Mouse (Mus musculus): Measurements from ENCODE around the gene Plcb4. TPM values are rescaled to one million over a fixed set of nuclear protein-coding genes. Genes with fewer than 3 reads are reported as not detected.
"Not testable (repeated sequence)": the region's sequence is repeated elsewhere in the genome, so short reads cannot be mapped to it uniquely, and the experiment has no call there.

Plcb4 gene
- polyA plus RNA-seq, 1 experiment from 2014 or later = 11.0 TPM

DNA sequence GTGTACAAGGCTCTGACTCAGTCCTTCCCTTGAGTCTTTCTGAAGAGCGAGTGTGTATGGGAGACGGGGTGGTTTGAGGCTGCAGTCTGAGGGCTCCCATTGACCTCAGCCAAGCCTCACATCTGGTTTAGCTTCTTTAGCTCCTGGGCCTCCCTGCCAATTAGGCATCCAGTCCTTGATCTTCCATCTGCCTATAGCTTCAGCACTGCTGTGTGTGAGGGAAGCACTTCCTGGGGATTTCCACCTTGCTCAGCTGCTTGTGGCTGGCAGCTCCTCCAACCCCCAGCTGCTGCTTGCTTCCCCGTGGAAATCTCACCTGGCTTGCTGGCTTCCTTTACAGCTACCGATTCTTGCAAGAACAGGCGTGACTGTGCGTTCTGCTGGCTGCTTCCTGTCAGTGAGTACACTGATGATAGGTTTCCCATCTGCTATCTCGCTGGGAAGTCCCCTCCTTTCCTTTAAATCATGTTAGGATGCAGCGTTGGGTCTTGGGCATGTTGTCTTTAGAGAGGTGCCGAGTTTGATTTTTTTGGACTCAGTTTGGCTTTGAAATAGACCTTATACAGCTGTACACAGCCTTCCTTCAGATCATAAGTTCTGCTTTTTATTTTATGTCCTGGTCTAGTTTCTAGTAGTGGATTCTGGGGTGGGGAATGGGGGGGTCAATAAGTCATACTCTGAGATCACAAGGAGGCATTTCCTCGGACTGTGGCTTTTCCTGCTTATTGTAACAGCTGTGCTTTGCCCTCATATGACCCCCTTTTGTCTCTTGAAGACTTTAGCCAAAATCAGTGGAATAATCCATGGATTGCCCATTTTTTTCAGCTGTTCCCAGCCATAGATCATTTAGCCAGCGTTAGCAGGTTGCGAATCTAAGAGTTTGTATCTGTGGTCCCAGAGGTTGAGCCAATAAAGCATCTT, 34.0 kb downstream of the Plcb4 start:
- Histone ChIP-seq H3K4me3 (ENCODE audit: low read depth, low read length) (no peak overlapping the region), H3K9me3 (replicated peaks; ENCODE audit: control insufficient read depth, low read length) (no peaks in the 10 kb centered on the region), H3K4me1 (ENCODE audit: control insufficient read depth, insufficient read depth, low read length) (no peaks in the 10 kb centered on the region), H3K36me3 (replicated peaks; ENCODE audit: control insufficient read depth, insufficient read depth, low read depth, low read length) (no peaks in the 10 kb centered on the region), H3K9ac (replicated peaks; ENCODE audit: low read length) (no peak overlapping the region), H3K4me2 (ENCODE audit: low read depth, low read length) (no peak overlapping the region), H3K27me3 (ENCODE audit: control insufficient read depth, insufficient read depth, low read length) (no peaks in the 10 kb centered on the region), H3K27ac (replicated peaks; ENCODE audit: low read depth, low read length) (no peak overlapping the region)
- ATAC-seq (replicated peaks; ENCODE audit: insufficient number of reproducible peaks, low FRiP score, low TSS enrichment, low read depth) (no peak; the same call in 1 of the 2 replicates), DNase-seq (ENCODE audit: low spot score) (peak; percentile 43)
- 53% methylated on average over 12 of the region's 12 CpGs for WGBS

DNA sequence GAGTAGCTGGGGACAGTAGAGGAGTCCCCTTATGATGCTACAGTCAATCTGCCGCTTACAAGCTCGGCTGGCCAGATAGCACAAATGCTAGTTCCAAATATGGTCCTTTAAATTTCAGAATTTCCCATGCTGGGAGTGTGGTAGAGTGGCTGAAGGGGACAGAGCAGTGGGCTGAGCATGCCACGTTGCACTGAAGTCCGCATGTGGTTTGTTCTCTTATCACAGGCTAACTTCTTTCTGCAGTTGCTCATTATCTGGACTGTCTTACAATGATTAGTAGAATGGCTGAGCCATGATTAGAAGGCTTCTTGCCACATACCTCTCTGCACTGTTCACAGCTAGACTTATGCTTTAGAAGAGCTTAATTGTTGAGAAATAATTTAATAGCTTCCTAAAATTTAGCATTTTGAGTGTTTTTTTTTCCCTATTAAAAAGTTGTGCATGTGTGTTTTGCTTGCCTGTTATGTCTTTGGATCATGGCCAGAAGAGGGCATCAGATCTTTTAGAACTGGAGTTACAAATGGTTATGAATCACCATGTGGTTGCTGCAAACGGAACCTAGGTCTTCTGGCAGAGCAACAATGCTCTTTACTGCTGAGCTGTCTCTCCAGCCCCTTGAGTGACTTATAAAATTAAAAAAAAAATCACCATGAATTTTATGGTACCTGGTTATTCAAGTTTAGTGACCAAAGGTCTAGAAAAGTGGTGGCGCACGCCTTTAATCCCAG, 42.0 kb downstream of the Plcb4 start:
- no peak overlapping the region for H3K9ac ChIP-seq (replicated peaks; ENCODE audit: low read length)
- 90% methylated on average over 7 of the region's 7 CpGs for WGBS
- H3K27me3 ChIP-seq (ENCODE audit: control insufficient read depth, insufficient read depth, low read length) = no peaks in the 10 kb centered on the region
- H3K4me3 ChIP-seq (ENCODE audit: low read depth, low read length) = no peak overlapping the region
- no peak overlapping the region for H3K4me2 ChIP-seq (ENCODE audit: low read depth, low read length)
- no peaks in the 10 kb centered on the region for H3K36me3 ChIP-seq (replicated peaks; ENCODE audit: control insufficient read depth, insufficient read depth, low read depth, low read length)
- DNase-seq (ENCODE audit: low spot score) (no peak), ATAC-seq (replicated peaks; ENCODE audit: insufficient number of reproducible peaks, low FRiP score, low TSS enrichment, low read depth) (no peak)
- no peaks in the 10 kb centered on the region for H3K4me1 ChIP-seq (ENCODE audit: control insufficient read depth, insufficient read depth, low read length)
- no peak overlapping the region for H3K27ac ChIP-seq (replicated peaks; ENCODE audit: low read depth, low read length)
- no peaks in the 10 kb centered on the region for H3K9me3 ChIP-seq (replicated peaks; ENCODE audit: control insufficient read depth, low read length)

DNA sequence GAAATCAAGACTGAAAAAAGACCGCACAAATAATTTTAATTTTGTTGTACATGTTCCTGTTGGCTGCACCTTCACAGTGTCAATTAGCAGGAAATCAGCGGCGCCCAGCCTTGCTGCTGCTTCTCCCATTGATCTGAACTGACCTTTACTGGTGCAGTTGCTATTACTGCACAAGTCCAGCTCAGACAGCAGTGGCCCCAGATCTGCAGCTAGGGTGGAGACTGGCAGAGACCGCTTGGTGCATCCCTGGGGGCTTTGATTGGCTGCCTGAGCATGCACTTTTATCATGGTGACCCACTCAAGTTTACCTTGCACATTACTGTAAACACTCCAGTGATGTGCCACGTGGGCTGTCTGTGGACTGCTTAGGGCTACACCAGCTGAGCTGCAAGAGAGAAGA, 45.9 kb downstream of the Plcb4 start:
- no peak overlapping the region for H3K4me3 ChIP-seq (ENCODE audit: low read depth, low read length)

DNA sequence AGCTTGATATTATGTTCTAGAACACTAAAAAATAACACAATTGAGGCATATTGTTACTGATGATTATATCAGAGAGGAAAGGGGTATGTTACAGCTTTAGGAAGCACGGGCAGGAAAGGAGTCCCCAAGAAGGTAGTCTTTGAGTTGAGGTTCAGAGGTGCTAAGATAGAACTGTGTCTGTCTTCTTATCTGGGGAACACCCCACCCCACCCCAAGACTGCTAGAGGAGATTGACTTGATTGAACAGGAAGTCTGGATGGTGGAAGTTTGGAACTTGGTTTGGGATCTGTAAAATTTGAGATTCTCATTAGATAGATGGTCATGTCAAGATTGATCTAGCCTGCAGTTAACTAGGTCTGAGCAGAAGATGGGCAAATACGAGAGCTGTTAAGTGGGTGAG, 48.5 kb downstream of the Plcb4 start:
- 89% methylated on average over 2 of the region's 2 CpGs for WGBS
- no peaks in the 10 kb centered on the region for H3K27me3 ChIP-seq (ENCODE audit: control insufficient read depth, insufficient read depth, low read length)
- no peak overlapping the region for H3K27ac ChIP-seq (replicated peaks; ENCODE audit: low read depth, low read length)
- DNase-seq (ENCODE audit: low spot score) = no peak
- H3K4me1 ChIP-seq (ENCODE audit: control insufficient read depth, insufficient read depth, low read length) = no peaks in the 10 kb centered on the region
- H3K36me3 ChIP-seq (replicated peaks; ENCODE audit: control insufficient read depth, insufficient read depth, low read depth, low read length) = no peaks in the 10 kb centered on the region
- H3K4me3 ChIP-seq (ENCODE audit: low read depth, low read length) = no peak overlapping the region
- H3K9me3 ChIP-seq (replicated peaks; ENCODE audit: control insufficient read depth, low read length) = no peaks in the 10 kb centered on the region
- H3K9ac ChIP-seq (replicated peaks; ENCODE audit: low read length) = no peak overlapping the region
- ATAC-seq (replicated peaks; ENCODE audit: insufficient number of reproducible peaks, low FRiP score, low TSS enrichment, low read depth) = no peak
- no peak overlapping the region for H3K4me2 ChIP-seq (ENCODE audit: low read depth, low read length)

More for the DNA sequence above, 45.9 kb downstream of the Plcb4 start:
- no peaks in the 10 kb centered on the region for H3K4me1 ChIP-seq (ENCODE audit: control insufficient read depth, insufficient read depth, low read length)
- no peak overlapping the region for H3K4me2 ChIP-seq (ENCODE audit: low read depth, low read length)
- no peak overlapping the region for H3K9ac ChIP-seq (replicated peaks; ENCODE audit: low read length)
- no peak overlapping the region for H3K27ac ChIP-seq (replicated peaks; ENCODE audit: low read depth, low read length)
- WGBS = 93% methylated on average over 5 of the region's 5 CpGs
- DNase-seq (ENCODE audit: low spot score) (no peak), ATAC-seq (replicated peaks; ENCODE audit: insufficient number of reproducible peaks, low FRiP score, low TSS enrichment, low read depth) (no peak)
- H3K9me3 ChIP-seq (replicated peaks; ENCODE audit: control insufficient read depth, low read length) = no peaks in the 10 kb centered on the region
- H3K36me3 ChIP-seq (replicated peaks; ENCODE audit: control insufficient read depth, insufficient read depth, low read depth, low read length) = no peaks in the 10 kb centered on the region
- H3K27me3 ChIP-seq (ENCODE audit: control insufficient read depth, insufficient read depth, low read length) = no peaks in the 10 kb centered on the region

DNA sequence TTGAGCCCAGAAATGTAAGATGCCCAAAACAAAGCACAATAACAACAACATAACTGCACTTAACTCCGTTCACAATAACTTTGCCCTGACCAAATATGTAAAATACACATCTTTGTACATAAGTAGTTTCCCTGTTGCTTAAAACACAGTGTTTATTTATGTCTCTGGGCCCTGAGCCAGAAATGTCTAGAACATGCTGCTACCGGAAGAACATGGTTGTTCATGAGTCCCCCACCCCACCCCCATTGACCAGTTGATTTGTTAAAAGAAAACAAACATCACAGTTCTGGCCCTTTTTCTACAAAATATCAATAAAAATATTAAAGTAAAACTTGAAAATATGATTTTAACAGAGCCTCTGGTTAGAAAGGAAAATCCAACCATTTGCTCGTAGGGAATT, 49.6 kb downstream of the Plcb4 start:
- Histone ChIP-seq H3K27ac (replicated peaks; ENCODE audit: low read depth, low read length) (no peak overlapping the region), H3K9me3 (replicated peaks; ENCODE audit: control insufficient read depth, low read length) (no peaks in the 10 kb centered on the region), H3K27me3 (ENCODE audit: control insufficient read depth, insufficient read depth, low read length) (no peaks in the 10 kb centered on the region), H3K36me3 (replicated peaks; ENCODE audit: control insufficient read depth, insufficient read depth, low read depth, low read length) (no peaks in the 10 kb centered on the region), H3K4me2 (ENCODE audit: low read depth, low read length) (no peak overlapping the region), H3K4me1 (ENCODE audit: control insufficient read depth, insufficient read depth, low read length) (no peaks in the 10 kb centered on the region), H3K4me3 (ENCODE audit: low read depth, low read length) (no peak overlapping the region), H3K9ac (replicated peaks; ENCODE audit: low read length) (no peak overlapping the region)
- ATAC-seq (replicated peaks; ENCODE audit: insufficient number of reproducible peaks, low FRiP score, low TSS enrichment, low read depth) (no peak), DNase-seq (ENCODE audit: low spot score) (no peak)
- WGBS = 84% methylated on average over 3 of the region's 3 CpGs

DNA sequence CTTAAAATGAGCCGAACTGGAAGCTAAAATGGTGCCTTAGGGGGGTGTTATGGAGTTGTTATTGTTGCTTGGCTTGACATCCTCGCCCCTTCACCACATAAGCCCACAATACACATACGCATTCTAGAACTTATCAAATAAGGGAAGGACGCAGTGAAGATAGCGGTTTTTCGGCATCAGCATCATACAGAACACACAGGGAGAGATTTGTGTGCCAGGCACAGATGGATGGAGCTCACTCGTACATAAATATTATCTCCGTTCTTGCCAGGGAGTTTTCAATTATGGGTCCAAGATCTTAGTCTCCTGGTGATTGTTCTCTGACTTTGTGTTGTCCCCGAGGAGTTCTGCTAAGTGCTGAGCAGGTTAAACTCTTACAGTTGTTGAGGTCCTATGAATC, 50.0 kb downstream of the Plcb4 start:
- no peak for DNase-seq (ENCODE audit: low spot score)
- 85% methylated on average over 9 of the region's 9 CpGs for WGBS

DNA sequence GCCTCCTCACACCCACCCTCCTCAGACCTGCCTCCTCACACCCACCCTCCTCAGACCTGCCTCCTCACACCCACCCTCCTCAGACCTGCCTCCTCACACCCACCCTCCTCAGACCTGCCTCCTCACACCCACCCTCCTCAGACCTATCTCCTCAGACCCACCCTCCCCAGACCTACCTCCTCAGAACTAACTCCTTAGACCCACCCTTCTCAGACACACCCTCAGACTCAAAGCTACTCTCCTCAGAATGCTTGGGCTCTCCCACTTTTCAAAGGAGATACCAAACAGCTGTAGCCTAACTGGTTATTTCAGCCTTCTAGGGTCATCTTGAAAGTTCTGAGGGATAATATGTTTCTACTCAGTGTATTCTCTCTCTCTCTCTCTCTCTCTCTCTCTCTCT, 50.9 kb downstream of the Plcb4 start:
- H3K27ac ChIP-seq (replicated peaks; ENCODE audit: low read depth, low read length); H3K9me3 ChIP-seq (replicated peaks; ENCODE audit: control insufficient read depth, low read length); ATAC-seq (replicated peaks; ENCODE audit: insufficient number of reproducible peaks, low FRiP score, low TSS enrichment, low read depth); H3K4me1 ChIP-seq (ENCODE audit: control insufficient read depth, insufficient read depth, low read length); DNase-seq (ENCODE audit: low spot score); H3K4me2 ChIP-seq (ENCODE audit: low read depth, low read length); H3K9ac ChIP-seq (replicated peaks; ENCODE audit: low read length); H3K27me3 ChIP-seq (ENCODE audit: control insufficient read depth, insufficient read depth, low read length); H3K36me3 ChIP-seq (replicated peaks; ENCODE audit: control insufficient read depth, insufficient read depth, low read depth, low read length); H3K4me3 ChIP-seq (ENCODE audit: low read depth, low read length): not testable (repeated sequence)

More for the DNA sequence above, 50.0 kb downstream of the Plcb4 start:
- Histone ChIP-seq H3K9ac (replicated peaks; ENCODE audit: low read length) (no peak overlapping the region), H3K36me3 (replicated peaks; ENCODE audit: control insufficient read depth, insufficient read depth, low read depth, low read length) (no peaks in the 10 kb centered on the region), H3K27ac (replicated peaks; ENCODE audit: low read depth, low read length) (no peak overlapping the region), H3K4me1 (ENCODE audit: control insufficient read depth, insufficient read depth, low read length) (no peaks in the 10 kb centered on the region), H3K27me3 (ENCODE audit: control insufficient read depth, insufficient read depth, low read length) (no peaks in the 10 kb centered on the region), H3K9me3 (replicated peaks; ENCODE audit: control insufficient read depth, low read length) (no peaks in the 10 kb centered on the region), H3K4me2 (ENCODE audit: low read depth, low read length) (no peak overlapping the region), H3K4me3 (ENCODE audit: low read depth, low read length) (no peak overlapping the region)
- ATAC-seq (replicated peaks; ENCODE audit: insufficient number of reproducible peaks, low FRiP score, low TSS enrichment, low read depth) = no peak

All from embryonic facial prominence, embryonic 11.5 days (tissue).